Mouse (Mus musculus): Measurements from ENCODE around the gene Mlana.

The Mlana gene

DNA sequence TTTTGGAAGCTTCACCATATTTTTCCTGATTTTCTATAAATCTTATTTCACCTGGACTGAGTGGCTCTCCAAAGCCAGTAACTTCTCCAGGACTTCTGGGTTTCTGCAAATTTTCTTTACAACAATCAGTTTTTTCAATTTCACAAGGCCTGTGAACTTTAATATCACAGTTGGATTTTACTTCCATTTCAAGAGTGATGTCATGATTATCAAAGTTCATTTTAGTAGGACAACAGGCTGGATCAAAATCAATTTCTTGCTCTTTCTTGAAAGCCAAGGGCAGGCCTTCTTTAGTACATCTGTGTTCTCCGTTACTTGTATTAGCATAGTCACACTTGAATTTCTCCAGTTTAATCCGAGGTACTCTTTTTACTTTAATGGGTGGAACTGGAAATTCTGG, 56.3 kb downstream of the Mlana start:
- DNase-seq (ENCODE audit: low read depth, low spot score) = no peak
